Mouse (Mus musculus) neural tube, embryonic 11.5 days (tissue): ENCODE measurements around the gene Aspscr1. TPM values are rescaled to one million over a fixed set of nuclear protein-coding genes. Genes with fewer than 3 reads are reported as not detected.

ENCODE experiments used
- ATAC-seq: fragments of 200-750 bp; cut with Nextera tagmentation; 2 replicates; pipeline ENCODE4 v1.8.0; 2017; ENCODE audit warnings: moderate number of reproducible peaks, mild to moderate bottlenecking, moderate TSS enrichment, moderate library complexity; ENCODE audit not compliant: insufficient read depth, low FRiP score, low TSS enrichment
- DNase-seq: peaks from one replicate; pipeline ENCODE4 v3.0.0-alpha.2; 2015; ENCODE audit warnings: low spot score
- H3K27ac ChIP-seq: fragments of 300-500 bp; sonication (generic); 2 replicates; pipeline ENCODE4 v1.5.1; 2014; ENCODE audit warnings: low read depth, mild to moderate bottlenecking, low read length
- H3K27me3 ChIP-seq: fragments of 300-500 bp; sonication (generic); 2 replicates; pipeline ENCODE4 v1.6.1; 2014; ENCODE audit warnings: mild to moderate bottlenecking, low read length, mixed read lengths; ENCODE audit not compliant: control insufficient read depth, insufficient read depth
- H3K36me3 ChIP-seq: fragments of 300-500 bp; sonication (generic); 2 replicates; pipeline ENCODE4 v1.6.1; 2014; ENCODE audit warnings: mild to moderate bottlenecking, low read length, moderate library complexity, mixed read lengths; ENCODE audit not compliant: control insufficient read depth, insufficient read depth
- H3K4me1 ChIP-seq: fragments of 300-500 bp; sonication (generic); 2 replicates; pipeline ENCODE4 v1.6.1; 2014; ENCODE audit warnings: low read length, mixed read lengths; ENCODE audit not compliant: control insufficient read depth, insufficient read depth
- H3K4me2 ChIP-seq: fragments of 300-500 bp; sonication (generic); 2 replicates; pipeline ENCODE4 v1.6.1; 2014; ENCODE audit warnings: low read depth, mild to moderate bottlenecking, moderate library complexity
- H3K4me3 ChIP-seq: fragments of 300-500 bp; sonication (generic); 2 replicates; pipeline ENCODE4 v1.5.1; 2014; ENCODE audit warnings: low read depth, low read length
- H3K9ac ChIP-seq: fragments of 300-500 bp; sonication (generic); 2 replicates; pipeline ENCODE4 v1.6.1; 2014; ENCODE audit warnings: mild to moderate bottlenecking, low read length
- H3K9me3 ChIP-seq: fragments of 300-500 bp; sonication (generic); 2 replicates; pipeline ENCODE4 v1.6.1; 2016; ENCODE audit warnings: low read length; ENCODE audit not compliant: control insufficient read depth
- WGBS: fragments of 180-500 bp; shearing (Covaris S2); extraction: QIAGEN DNeasy Blood & Tissue Kit; methylation state at CpG from one replicate; pipeline ENCODE4 v1.1.7; 2014; 5-methylcytosine and 5-hydroxymethylcytosine counted together
- polyA plus RNA-seq: library from polyadenylated mRNA; unstranded; fragments of >200 nt; fragmentation: Nextera tagmentation; extraction: Ambion mirVana; gene quantifications from 2 replicates; pipeline ENCODE4 v1.2.1, GENCODE M21; 2014

Aspscr1 gene
- polyA plus RNA-seq, 1 experiment from 2014 or later, result 136 TPM

DNA sequence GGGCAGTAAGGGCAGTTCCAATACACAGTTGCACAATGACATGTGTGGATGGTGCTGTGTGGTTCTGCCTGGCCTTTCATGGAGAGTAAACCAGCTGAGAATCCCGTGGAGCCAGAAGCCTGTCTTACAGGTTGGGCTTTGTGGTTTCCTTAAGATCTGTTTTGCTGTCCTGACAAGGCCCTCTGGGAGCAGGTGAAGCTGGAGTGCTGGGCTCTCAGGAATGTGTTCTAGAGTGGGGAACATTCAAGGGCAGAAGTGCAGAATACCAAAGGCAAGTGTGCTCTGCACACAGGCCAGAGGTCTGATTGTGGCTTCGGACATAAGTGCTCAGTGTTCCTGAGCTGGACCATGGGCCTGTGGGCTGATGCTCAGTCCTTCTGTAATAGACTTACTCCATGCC lies 11.9 kb downstream of the Aspscr1 start:
- Histone ChIP-seq H3K9me3 (no peaks in the 10 kb centered on the region), H3K27me3 (no peaks in the 10 kb centered on the region), H3K4me3 (no peak overlapping the region), H3K4me1 (0 out of 2 replicates have a peak, but pooled peaks cover 3% of the 10 kb centered on the region), H3K9ac (no peak overlapping the region), H3K36me3 (peaks cover 20% of the 10 kb centered on the region), H3K27ac (no peak overlapping the region), H3K4me2 (no peak overlapping the region)
- WGBS, result 89% methylated on average over 2 of the region's 2 CpGs
- DNase-seq, result no peak
- ATAC-seq, result no peak

- peaks cover 15% of the 10 kb centered on the region for H3K36me3 ChIP-seq
- H3K4me3 ChIP-seq, result no peak overlapping the region
- ATAC-seq (no peak), DNase-seq (peak; percentile 44)
- H3K9ac ChIP-seq, result no peak overlapping the region
- 0 out of 2 replicates have a peak, but pooled peaks cover 3% of the 10 kb centered on the region for H3K4me1 ChIP-seq
- 70% methylated on average over 20 of the region's 20 CpGs for WGBS
- H3K9me3 ChIP-seq, result no peaks in the 10 kb centered on the region
- no peak overlapping the region for H3K27ac ChIP-seq
- no peaks in the 10 kb centered on the region for H3K27me3 ChIP-seq
- H3K4me2 ChIP-seq, result no peak overlapping the region
These were observed 14.0 kb downstream of the Aspscr1 start for GRCm38 (mm10) chr11:120686650-120687272.

GRCm38 (mm10) chr11:120689365-120689764 lies 16.6 kb downstream of the Aspscr1 start:
- Histone ChIP-seq H3K9ac (no peak overlapping the region), H3K27ac (no peak overlapping the region), H3K9me3 (no peaks in the 10 kb centered on the region), H3K27me3 (no peaks in the 10 kb centered on the region), H3K4me1 (peaks cover 3% of the 10 kb centered on the region; the same call in 1 of the 2 replicates), H3K4me2 (no peak overlapping the region), H3K4me3 (no peak overlapping the region), H3K36me3 (peaks cover 18% of the 10 kb centered on the region)
- 88% methylated on average over 3 of the region's 3 CpGs for WGBS
- DNase-seq (no peak), ATAC-seq (no peak)

- H3K4me3 ChIP-seq, result no peak overlapping the region
- no peak for DNase-seq
These were observed 19.8 kb downstream of the Aspscr1 start for GRCm38 (mm10) chr11:120692471-120693011.

GRCm38 (mm10) chr11:120693461-120693860 lies 20.7 kb downstream of the Aspscr1 start:
- H3K4me3 ChIP-seq, result no peak overlapping the region
- H3K9me3 ChIP-seq, result no peaks in the 10 kb centered on the region
- no peak for ATAC-seq
- peaks cover 10% of the 10 kb centered on the region for H3K36me3 ChIP-seq
- 67% methylated on average over 3 of the region's 3 CpGs for WGBS
- H3K4me2 ChIP-seq, result no peak overlapping the region
- H3K9ac ChIP-seq, result no peak overlapping the region
- H3K27ac ChIP-seq, result no peak overlapping the region
- H3K27me3 ChIP-seq, result no peaks in the 10 kb centered on the region
- no peak for DNase-seq
- H3K4me1 ChIP-seq, result peaks cover 17% of the 10 kb centered on the region

More at GRCm38 (mm10) chr11:120692471-120693011, 19.8 kb downstream of the Aspscr1 start:
- no peaks in the 10 kb centered on the region for H3K9me3 ChIP-seq
- WGBS, result 94% methylated on average over 4 of the region's 4 CpGs
- no peak overlapping the region for H3K27ac ChIP-seq
- no peak for ATAC-seq
- H3K4me1 ChIP-seq, result peaks cover 17% of the 10 kb centered on the region
- H3K4me2 ChIP-seq, result no peak overlapping the region
- no peak overlapping the region for H3K9ac ChIP-seq
- peaks cover 11% of the 10 kb centered on the region for H3K36me3 ChIP-seq
- no peaks in the 10 kb centered on the region for H3K27me3 ChIP-seq

DNA sequence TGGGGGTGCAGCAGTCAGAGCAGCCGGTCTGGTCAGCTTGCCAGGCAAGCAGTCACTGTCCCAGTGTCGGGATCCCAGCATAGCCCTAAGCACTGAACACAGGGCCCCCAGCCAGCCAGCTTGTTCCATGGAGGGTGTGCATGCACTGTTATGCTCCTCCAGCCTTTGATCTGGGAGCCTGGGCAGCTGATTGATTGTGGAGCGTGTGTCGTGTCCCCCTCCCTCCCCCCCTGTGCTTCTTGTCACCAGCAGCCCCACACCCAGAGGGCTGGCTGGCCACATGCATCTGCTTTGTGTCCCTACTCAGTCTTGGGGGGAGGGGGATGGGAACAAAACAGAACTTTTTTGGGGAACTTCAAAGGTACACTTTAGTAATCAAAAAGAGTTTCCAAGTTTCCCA lies 22.4 kb downstream of the Aspscr1 start:
- Histone ChIP-seq H3K9me3 (no peaks in the 10 kb centered on the region), H3K36me3 (peaks cover 8% of the 10 kb centered on the region), H3K4me2 (no peak overlapping the region), H3K27ac (peak overlapping the region; percentile 39; the same call in 1 of the 2 replicates), H3K9ac (peak overlapping the region; percentile 28), H3K27me3 (no peaks in the 10 kb centered on the region), H3K4me1 (peaks cover 17% of the 10 kb centered on the region), H3K4me3 (no peak overlapping the region)
- 4% methylated on average over 4 of the region's 4 CpGs for WGBS
- DNase-seq (peak; percentile 62), ATAC-seq (peak; percentile 83)

- H3K4me3 ChIP-seq, result no peak overlapping the region
- no peak overlapping the region for H3K4me2 ChIP-seq
- peaks cover 8% of the 10 kb centered on the region for H3K36me3 ChIP-seq
- ATAC-seq (peak; percentile 68), DNase-seq (peak; percentile 54)
- H3K4me1 ChIP-seq, result peaks cover 17% of the 10 kb centered on the region
- no peaks in the 10 kb centered on the region for H3K27me3 ChIP-seq
- H3K9ac ChIP-seq, result peak overlapping the region; percentile 29
- WGBS, result 7% methylated on average over 12 of the region's 12 CpGs
- no peaks in the 10 kb centered on the region for H3K9me3 ChIP-seq
- peak overlapping the region; percentile 47 for H3K27ac ChIP-seq
These were observed 22.9 kb downstream of the Aspscr1 start for GRCm38 (mm10) chr11:120695641-120696040.

- Histone ChIP-seq H3K4me3 (no peak overlapping the region), H3K9me3 (no peaks in the 10 kb centered on the region), H3K36me3 (peaks cover 14% of the 10 kb centered on the region), H3K27ac (no peak overlapping the region), H3K4me2 (no peak overlapping the region), H3K9ac (no peak overlapping the region), H3K27me3 (no peaks in the 10 kb centered on the region), H3K4me1 (peaks cover 17% of the 10 kb centered on the region)
- 89% methylated on average over 6 of the region's 6 CpGs for WGBS
- DNase-seq (no peak), ATAC-seq (no peak)
These were observed 23.8 kb downstream of the Aspscr1 start for GRCm38 (mm10) chr11:120696568-120696967.

DNA sequence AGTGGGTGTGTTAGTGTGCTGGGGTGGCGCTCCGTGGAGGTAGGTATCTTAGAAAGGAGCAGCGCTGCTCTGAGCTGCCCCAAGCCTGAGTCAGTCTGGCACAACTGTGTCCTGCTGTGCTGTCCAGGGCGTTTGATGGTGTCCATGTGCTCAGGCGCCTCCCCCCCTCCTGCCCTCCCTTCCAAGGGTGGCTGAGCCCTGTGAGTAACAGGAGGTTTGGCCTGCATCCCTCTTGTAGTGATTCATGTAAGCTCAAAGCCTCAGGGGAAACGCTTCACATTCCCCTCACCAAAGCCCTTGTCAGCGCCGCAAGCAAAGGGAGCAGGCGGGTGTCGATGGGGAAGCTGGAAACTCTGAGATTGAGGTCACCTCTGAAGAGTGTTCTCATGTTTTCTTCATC lies 25.0 kb downstream of the Aspscr1 start:
- no peak overlapping the region for H3K4me2 ChIP-seq
- no peaks in the 10 kb centered on the region for H3K27me3 ChIP-seq
- WGBS, result 64% methylated on average over 10 of the region's 10 CpGs
- DNase-seq (no peak), ATAC-seq (no peak)
- no peaks in the 10 kb centered on the region for H3K9me3 ChIP-seq
- H3K9ac ChIP-seq, result no peak overlapping the region
- no peak overlapping the region for H3K4me3 ChIP-seq
- H3K4me1 ChIP-seq, result peaks cover 17% of the 10 kb centered on the region
- no peak overlapping the region for H3K27ac ChIP-seq
- H3K36me3 ChIP-seq, result peaks cover 10% of the 10 kb centered on the region
